Mouse (Mus musculus): ENCODE results near the gene Gcdh. TPM values are rescaled to one million over a fixed set of nuclear protein-coding genes. Genes with fewer than 3 reads are reported as not detected.

Gene Gcdh
- polyA plus RNA-seq, 2 experiments = 29.8 to 58.9 TPM

- peaks cover 6% of the 10 kb centered on the region for H3K4me1 ChIP-seq (ENCODE audit: control insufficient read depth, insufficient read depth, low read length)
- H3K9ac ChIP-seq (ENCODE audit: low read depth, low read length, severe bottlenecking) = no peak overlapping the region
- no peak overlapping the region for H3K27ac ChIP-seq (replicated peaks; ENCODE audit: low read depth, low read length)
- WGBS = 96% methylated on average over 3 of the region's 3 CpGs
- peaks cover 44% of the 10 kb centered on the region for H3K36me3 ChIP-seq (ENCODE audit: control insufficient read depth, insufficient read depth, low read length)
- no peaks in the 10 kb centered on the region for H3K27me3 ChIP-seq (ENCODE audit: control insufficient read depth, insufficient read depth, low read length)
- H3K9me3 ChIP-seq (ENCODE audit: control insufficient read depth, low read length) = no peaks in the 10 kb centered on the region
- TF ChIP-seq POLR2A (IDR thresholded peaks at IDR 0.05; ENCODE audit: borderline replicate concordance, extremely low read depth, insufficient read depth, insufficient read length) = no peak
- no peak for DNase-seq (ENCODE audit: low spot score)
- ATAC-seq (ENCODE audit: low FRiP score, low read depth) = no peak
- no peak overlapping the region for H3K4me2 ChIP-seq (replicated peaks; ENCODE audit: low read depth, low read length, severe bottlenecking)
- H3K4me3 ChIP-seq (replicated peaks; ENCODE audit: low read length) = no peak overlapping the region
Measured at GRCm38 (mm10) chr8:84888280-84888679, 5.4 kb downstream of the Gcdh start.

GRCm38 (mm10) chr8:84884728-84885127 is 9.0 kb downstream of the Gcdh start:
- no peak overlapping the region for H3K9ac ChIP-seq (ENCODE audit: low read depth, low read length, severe bottlenecking)
- H3K4me3 ChIP-seq (replicated peaks; ENCODE audit: low read length) = no peak overlapping the region
- no peak for ATAC-seq (ENCODE audit: low FRiP score, low read depth)
- H3K9me3 ChIP-seq (ENCODE audit: control insufficient read depth, low read length) = no peaks in the 10 kb centered on the region
- TF ChIP-seq POLR2A (IDR thresholded peaks at IDR 0.05; ENCODE audit: borderline replicate concordance, extremely low read depth, insufficient read depth, insufficient read length) = no peak
- H3K27me3 ChIP-seq (ENCODE audit: control insufficient read depth, insufficient read depth, low read length) = no peaks in the 10 kb centered on the region
- DNase-seq (ENCODE audit: low spot score) = no peak
- WGBS = 86% methylated on average over 4 of the region's 4 CpGs
- H3K4me1 ChIP-seq (ENCODE audit: control insufficient read depth, insufficient read depth, low read length) = no peaks in the 10 kb centered on the region
- peaks cover 45% of the 10 kb centered on the region for H3K36me3 ChIP-seq (ENCODE audit: control insufficient read depth, insufficient read depth, low read length)
- no peak overlapping the region for H3K4me2 ChIP-seq (replicated peaks; ENCODE audit: low read depth, low read length, severe bottlenecking)
- no peak overlapping the region for H3K27ac ChIP-seq (replicated peaks; ENCODE audit: low read depth, low read length)

- H3K4me1 ChIP-seq (ENCODE audit: control insufficient read depth, insufficient read depth, low read length) = no peaks in the 10 kb centered on the region
- H3K27ac ChIP-seq (replicated peaks; ENCODE audit: low read depth, low read length) = no peak overlapping the region
- H3K9me3 ChIP-seq (ENCODE audit: control insufficient read depth, low read length) = no peaks in the 10 kb centered on the region
- TF ChIP-seq POLR2A (IDR thresholded peaks at IDR 0.05; ENCODE audit: borderline replicate concordance, extremely low read depth, insufficient read depth, insufficient read length) = no peak
- ATAC-seq (ENCODE audit: low FRiP score, low read depth) (no peak), DNase-seq (ENCODE audit: low spot score) (no peak)
- peaks cover 7% of the 10 kb centered on the region; the same call in 1 of the 2 replicates for H3K36me3 ChIP-seq (ENCODE audit: control insufficient read depth, insufficient read depth, low read length)
- no peak overlapping the region for H3K4me3 ChIP-seq (replicated peaks; ENCODE audit: low read length)
- H3K9ac ChIP-seq (ENCODE audit: low read depth, low read length, severe bottlenecking) = no peak overlapping the region
- no peak overlapping the region for H3K4me2 ChIP-seq (replicated peaks; ENCODE audit: low read depth, low read length, severe bottlenecking)
- WGBS = 88% methylated on average over 1 of the region's 1 CpGs
- H3K27me3 ChIP-seq (ENCODE audit: control insufficient read depth, insufficient read depth, low read length) = no peaks in the 10 kb centered on the region
Measured at GRCm38 (mm10) chr8:84878915-84879314, 14.8 kb downstream of the Gcdh start.

- H3K4me3 ChIP-seq (replicated peaks; ENCODE audit: low read length) = no peak overlapping the region
- H3K9ac ChIP-seq (ENCODE audit: low read depth, low read length, severe bottlenecking) = no peak overlapping the region
- H3K36me3 ChIP-seq (ENCODE audit: control insufficient read depth, insufficient read depth, low read length) = peaks cover 4% of the 10 kb centered on the region; the same call in 1 of the 2 replicates
- 67% methylated on average over 3 of the region's 3 CpGs for WGBS
- no peaks in the 10 kb centered on the region for H3K9me3 ChIP-seq (ENCODE audit: control insufficient read depth, low read length)
- TF ChIP-seq POLR2A (IDR thresholded peaks at IDR 0.05; ENCODE audit: borderline replicate concordance, extremely low read depth, insufficient read depth, insufficient read length) = no peak
- peaks cover 6% of the 10 kb centered on the region for H3K4me1 ChIP-seq (ENCODE audit: control insufficient read depth, insufficient read depth, low read length)
- ATAC-seq (ENCODE audit: low FRiP score, low read depth) = no peak
- no peak overlapping the region for H3K4me2 ChIP-seq (replicated peaks; ENCODE audit: low read depth, low read length, severe bottlenecking)
- DNase-seq (ENCODE audit: low spot score) = no peak
- H3K27ac ChIP-seq (replicated peaks; ENCODE audit: low read depth, low read length) = no peak overlapping the region
- no peaks in the 10 kb centered on the region for H3K27me3 ChIP-seq (ENCODE audit: control insufficient read depth, insufficient read depth, low read length)
Measured at GRCm38 (mm10) chr8:84877297-84878035, 16.3 kb downstream of the Gcdh start.

- ATAC-seq (ENCODE audit: low FRiP score, low read depth) (no peak), DNase-seq (ENCODE audit: low spot score) (no peak)
- Histone ChIP-seq H3K9me3 (ENCODE audit: control insufficient read depth, low read length) (no peaks in the 10 kb centered on the region), H3K36me3 (ENCODE audit: control insufficient read depth, insufficient read depth, low read length) (peaks cover 6% of the 10 kb centered on the region), H3K9ac (ENCODE audit: low read depth, low read length, severe bottlenecking) (no peak overlapping the region), H3K27me3 (ENCODE audit: control insufficient read depth, insufficient read depth, low read length) (no peaks in the 10 kb centered on the region), H3K4me3 (replicated peaks; ENCODE audit: low read length) (no peak overlapping the region), H3K27ac (replicated peaks; ENCODE audit: low read depth, low read length) (no peak overlapping the region), H3K4me1 (ENCODE audit: control insufficient read depth, insufficient read depth, low read length) (peaks cover 13% of the 10 kb centered on the region), H3K4me2 (replicated peaks; ENCODE audit: low read depth, low read length, severe bottlenecking) (no peak overlapping the region)
- 89% methylated on average over 3 of the region's 3 CpGs for WGBS
- no peak for TF ChIP-seq POLR2A (IDR thresholded peaks at IDR 0.05; ENCODE audit: borderline replicate concordance, extremely low read depth, insufficient read depth, insufficient read length)
Measured at GRCm38 (mm10) chr8:84874339-84874738, 19.4 kb downstream of the Gcdh start.
